Mouse (Mus musculus) spleen, adult 10 weeks (tissue): Measurements from ENCODE around the gene Hist2h3c1. TPM values are rescaled to one million over a fixed set of nuclear protein-coding genes. Genes with fewer than 3 reads are reported as not detected.

Experiments used
- polyA plus RNA-seq: library from polyadenylated mRNA; stranded (reverse); fragments of 350-450 nt; fragmentation: Illumina TruSeq; extraction: RNeasy Lipid Tissue Mini Kit (QIAGEN cat#74804); gene quantifications from one replicate; pipeline ENCODE4 v1.2.3, GENCODE M21; 2015; ENCODE audit warnings: low replicate concordance; ENCODE audit not compliant: insufficient read depth

Hist2h3c1 gene
- 3.5 TPM for polyA plus RNA-seq

GRCm38 (mm10) chr3:96246427-96246856, at the start of gene Hist2h3c1:
Gene Hist2h3c1 (plus strand): TSS chr3:96246685.

GRCm38 (mm10) chr3:96219661-96220130, 26.8 kb upstream of the Hist2h3c1 start, which contains the start of the genes Bola1 and Hist2h2ab:
Gene Bola1 (minus strand): TSS chr3:96219709.
Gene Hist2h2ab (plus strand): TSS chr3:96219865.

GRCm38 (mm10) chr3:96220765-96221639, 25.5 kb upstream of the Hist2h3c1 start, which contains the start of the genes Hist2h2ac and Hist2h2be:
Gene Hist2h2ac (minus strand): TSS chr3:96220880.
Gene Hist2h2be (plus strand): TSS chr3:96221119.

GRCm38 (mm10) chr3:96238954-96239793, 7.3 kb upstream of the Hist2h3c1 start, which contains the start of gene Hist2h3c2:
Gene Hist2h3c2 (minus strand): TSS chr3:96239127.

GRCm38 (mm10) chr3:96239949-96240798, 6.3 kb upstream of the Hist2h3c1 start, which contains the start of gene Hist2h2aa2:
Gene Hist2h2aa2 (minus strand): TSS chr3:96240276.

GRCm38 (mm10) chr3:96245003-96245886, 1.2 kb upstream of the Hist2h3c1 start, which contains the start of gene Hist2h2aa1:
Gene Hist2h2aa1 (plus strand): TSS chr3:96245497.

GRCm38 (mm10) chr3:96262979-96263550, 16.6 kb downstream of the Hist2h3c1 start, which contains the start of gene Hist2h4:
Gene Hist2h4 (minus strand): TSS chr3:96263311.

GRCm38 (mm10) chr3:96268051-96268775, 21.7 kb downstream of the Hist2h3c1 start, which contains the start of gene Hist2h3b:
Gene Hist2h3b (plus strand): TSS chr3:96268654.

GRCm38 (mm10) chr3:96269511-96270474, 23.3 kb downstream of the Hist2h3c1 start, which contains the start of gene Hist2h2bb:
Gene Hist2h2bb (plus strand): TSS chr3:96269752.

GRCm38 (mm10) chr3:96293787-96294186, 47.3 kb downstream of the Hist2h3c1 start, which contains the start of gene Fcgr1:
Gene Fcgr1 (minus strand): TSS chr3:96293969.

Other genes with a start within 250 kb of the Hist2h3c1 start
- gene Vps45, start 188.2 kb upstream of the Hist2h3c1 start, polyA plus RNA-seq, result 36.0 TPM
- gene Otud7b, start 142.2 kb upstream of the Hist2h3c1 start, polyA plus RNA-seq, result 20.5 TPM
- gene Mtmr11, start 84.7 kb upstream of the Hist2h3c1 start, polyA plus RNA-seq, result 3.9 TPM
- gene Sf3b4, start 74.4 kb upstream of the Hist2h3c1 start, polyA plus RNA-seq, result 29.1 TPM
- 2.7 TPM for gene Sv2a, start 65.5 kb upstream of the Hist2h3c1 start, polyA plus RNA-seq
- gene Bola1, start 27.0 kb upstream of the Hist2h3c1 start, polyA plus RNA-seq, result 1.8 TPM
- not detected for gene Hist2h2ab, start 26.8 kb upstream of the Hist2h3c1 start, polyA plus RNA-seq
- not detected for gene Hist2h2ac, start 25.8 kb upstream of the Hist2h3c1 start, polyA plus RNA-seq
- gene Hist2h2be, start 25.6 kb upstream of the Hist2h3c1 start, polyA plus RNA-seq, result 21.3 TPM
- 0.76 TPM for gene Hist2h3c2, start 7.6 kb upstream of the Hist2h3c1 start, polyA plus RNA-seq
- gene Hist2h2aa2, start 6.4 kb upstream of the Hist2h3c1 start, polyA plus RNA-seq, result not detected
- not detected for gene Hist2h2aa1, start 1.2 kb upstream of the Hist2h3c1 start, polyA plus RNA-seq
- 2.3 TPM for gene Hist2h4, start 16.6 kb downstream of the Hist2h3c1 start, polyA plus RNA-seq
- gene Hist2h3b, start 22.0 kb downstream of the Hist2h3c1 start, polyA plus RNA-seq, result not detected
- not detected for gene Hist2h2bb, start 23.1 kb downstream of the Hist2h3c1 start, polyA plus RNA-seq
- 7.4 TPM for gene Fcgr1, start 47.3 kb downstream of the Hist2h3c1 start, polyA plus RNA-seq
- gene BC107364, start 205.6 kb downstream of the Hist2h3c1 start, polyA plus RNA-seq, result not detected